Mouse (Mus musculus): ENCODE measurements around the gene Gtsf1l.

The Gtsf1l gene

DNA sequence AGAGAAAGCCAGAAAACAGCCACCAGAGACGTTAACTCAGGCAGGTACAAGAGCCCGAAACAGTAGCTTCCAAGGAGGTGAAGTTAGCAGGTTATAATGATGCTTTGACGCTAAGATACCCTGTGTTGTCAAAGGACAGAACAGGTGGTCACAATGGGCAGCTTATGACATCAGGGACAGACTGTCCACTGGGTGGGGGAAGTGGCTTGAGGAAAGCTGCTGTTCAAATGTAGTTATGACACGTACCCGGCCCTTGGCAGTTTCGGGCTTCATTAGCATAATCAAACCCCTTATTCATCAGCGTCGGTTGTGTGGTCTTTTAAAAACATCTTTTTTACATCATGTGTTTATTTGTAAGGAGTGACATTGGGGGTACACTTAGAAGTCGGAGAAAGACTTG is at the start of gene Gtsf1l:
Gtsf1l (minus strand) TSS at position 128 of the 400 bp plus-strand sequence.
- no peak for DNase-seq (ENCODE audit: low spot score)

DNA sequence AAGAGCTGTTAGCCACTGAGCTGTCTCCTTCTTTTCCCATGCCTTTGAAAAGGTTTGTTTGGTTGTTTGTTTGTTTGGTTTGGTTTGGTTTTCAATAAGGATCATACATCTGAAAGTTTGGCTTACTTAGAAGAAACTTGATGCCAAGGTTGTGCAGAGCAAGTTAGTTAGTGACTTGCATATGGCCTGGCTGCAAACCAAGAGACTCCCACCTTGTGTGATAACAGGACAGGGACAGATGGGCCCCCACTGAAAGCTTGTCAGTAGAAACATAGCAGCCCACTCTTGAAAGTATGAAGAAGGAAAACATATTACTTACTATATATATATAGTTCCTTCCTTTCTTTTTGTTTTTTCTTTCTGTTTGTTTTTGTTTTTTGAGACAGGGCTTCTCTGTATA is 49.3 kb upstream of the Gtsf1l start:
- no peak for DNase-seq (ENCODE audit: low spot score)

- DNase-seq (ENCODE audit: low spot score), result no peak
These were observed 48.3 kb upstream of the Gtsf1l start for GRCm38 (mm10) chr2:163135931-163136330.

GRCm38 (mm10) chr2:163132314-163132713 is 44.7 kb upstream of the Gtsf1l start:
- no peak for DNase-seq (ENCODE audit: low spot score)

GRCm38 (mm10) chr2:163130837-163131236 is 43.2 kb upstream of the Gtsf1l start:
- DNase-seq (ENCODE audit: low spot score), result no peak

DNA sequence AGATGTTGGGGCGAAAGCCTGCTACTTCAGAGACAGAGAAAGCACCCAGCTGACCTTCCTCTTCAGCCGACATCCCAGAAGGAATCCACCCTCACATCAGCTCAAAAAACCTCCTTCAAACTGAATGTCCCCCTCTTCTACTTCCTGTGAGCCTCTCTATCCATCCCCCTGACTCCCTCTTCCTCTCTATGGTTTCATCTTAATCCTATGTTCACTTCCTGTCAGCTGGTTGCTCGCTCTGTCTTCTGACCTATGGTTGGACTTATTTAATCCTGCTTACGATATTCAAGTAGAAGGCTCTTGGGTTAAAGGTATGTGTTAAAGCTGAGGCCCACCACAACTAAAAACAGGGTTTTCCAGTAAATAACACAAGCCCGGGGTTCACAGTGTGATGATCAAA is 35.8 kb upstream of the Gtsf1l start:
- no peak for DNase-seq (ENCODE audit: low spot score)

DNA sequence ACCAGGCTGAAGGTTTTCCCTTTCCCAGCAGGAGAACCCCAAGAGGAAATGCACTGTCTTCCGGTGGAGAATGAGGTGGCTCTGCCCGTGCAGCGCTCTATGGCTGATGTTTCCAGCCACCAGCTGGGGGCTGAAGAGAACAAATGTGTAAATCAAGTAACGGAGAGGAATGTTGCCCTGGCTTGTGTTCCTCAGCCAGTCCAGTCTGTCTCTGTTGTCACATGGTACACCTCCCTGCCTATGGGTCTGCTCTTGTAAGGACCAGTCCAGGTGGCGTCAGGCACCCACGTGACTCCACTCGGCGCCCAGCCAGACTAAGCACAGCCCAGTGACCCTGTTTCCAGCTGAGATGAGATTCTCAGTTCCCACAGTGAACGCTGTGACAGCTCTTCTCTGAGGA is 34.7 kb upstream of the Gtsf1l start:
- DNase-seq (ENCODE audit: low spot score), result no peak

DNA sequence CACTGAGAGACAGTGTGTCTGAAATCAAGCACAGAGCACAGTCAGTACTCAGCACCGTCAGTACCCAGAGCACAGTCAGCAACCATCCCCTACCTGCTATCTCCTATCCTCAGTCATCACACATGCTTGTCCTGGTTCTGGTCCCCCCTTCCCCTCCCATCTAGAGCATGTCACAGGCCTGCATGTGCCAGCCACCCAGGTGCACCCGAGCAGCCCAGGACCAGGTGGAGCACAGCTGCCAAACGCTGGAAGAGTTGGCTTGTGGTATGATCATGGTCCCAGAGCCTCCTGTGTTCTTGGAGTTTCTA is 33.7 kb upstream of the Gtsf1l start:
- DNase-seq (ENCODE audit: low spot score), result no peak

DNA sequence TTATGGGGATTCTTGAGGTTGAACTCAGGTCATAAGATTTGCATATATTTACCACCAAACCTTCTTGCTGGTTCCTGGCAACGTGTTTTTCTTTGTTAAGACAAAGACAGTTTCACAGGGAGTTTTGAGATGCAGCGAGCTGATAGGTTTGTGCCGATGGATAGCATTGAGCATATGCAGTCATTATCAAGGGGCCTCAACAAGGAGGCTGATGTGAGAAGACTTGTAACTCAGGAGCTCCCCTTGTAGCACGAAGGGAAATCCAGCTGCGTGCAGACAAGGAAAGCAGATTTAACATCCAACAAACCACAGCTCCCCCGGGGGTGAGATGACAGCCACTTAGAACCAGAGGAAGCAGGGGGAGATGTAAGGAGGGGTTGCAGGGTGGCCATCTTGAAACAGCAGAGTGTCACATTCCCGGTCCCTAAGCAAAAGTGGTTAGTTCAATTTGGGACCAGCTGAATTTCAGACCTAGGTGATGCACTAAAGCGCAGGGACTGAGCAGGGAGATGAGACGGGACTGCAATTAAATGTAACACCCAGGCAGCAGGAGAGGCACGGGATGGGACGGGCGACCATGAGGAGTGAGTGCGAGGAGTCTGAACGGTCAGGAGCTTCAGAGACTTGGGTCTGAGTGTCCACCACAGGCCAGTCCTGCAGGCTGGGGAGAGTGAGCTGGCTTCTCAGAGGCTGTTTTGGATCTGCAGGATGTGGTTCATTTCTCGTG is 33.1 kb upstream of the Gtsf1l start:
- no peak for DNase-seq (ENCODE audit: low spot score)

DNA sequence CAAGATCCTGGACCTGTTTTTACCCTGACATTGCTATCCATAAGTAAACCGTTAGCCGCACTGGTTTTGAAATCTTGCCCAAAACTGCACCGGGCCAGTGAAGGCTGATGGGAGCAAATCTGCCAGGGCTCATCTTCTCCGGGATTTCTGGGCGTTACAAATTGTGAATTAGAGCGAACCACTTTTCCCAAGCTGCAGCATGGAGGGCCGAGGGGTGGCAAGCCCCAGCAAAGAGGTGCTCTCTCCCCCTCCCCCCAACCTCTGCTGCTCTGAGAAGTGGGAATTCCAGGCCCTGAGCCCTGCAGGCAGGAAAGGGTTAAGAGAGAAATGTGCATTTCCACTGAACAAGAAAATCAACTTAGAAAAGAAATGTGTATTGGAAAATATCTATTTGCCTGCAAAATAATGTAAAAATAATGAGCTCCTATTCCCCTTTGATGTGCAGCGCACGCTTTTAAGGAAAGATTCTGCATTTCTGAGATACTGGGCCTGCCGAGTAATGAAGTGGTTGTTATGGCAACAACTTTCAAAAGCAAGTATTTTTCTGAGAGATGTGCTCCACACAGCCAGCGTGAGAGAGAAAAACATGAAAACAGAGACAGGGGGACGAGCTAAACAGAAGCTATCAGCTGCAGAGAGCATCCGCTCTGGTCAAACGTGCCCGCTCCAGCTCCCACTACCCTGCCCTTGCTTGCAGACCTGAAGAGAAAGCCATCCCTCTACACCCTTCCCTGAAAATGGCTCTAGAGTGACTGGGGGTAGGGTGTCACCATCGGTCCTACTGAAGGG is 24.0 kb upstream of the Gtsf1l start:
- peak; percentile 17 for DNase-seq (ENCODE audit: low spot score)

- DNase-seq (ENCODE audit: low spot score), result no peak
These were observed 23.1 kb upstream of the Gtsf1l start for GRCm38 (mm10) chr2:163110706-163111105.

- no peak for DNase-seq (ENCODE audit: low spot score)
These were observed 20.7 kb upstream of the Gtsf1l start for GRCm38 (mm10) chr2:163108385-163108784.

- no peak for DNase-seq (ENCODE audit: low spot score)
These were observed 16.6 kb upstream of the Gtsf1l start for GRCm38 (mm10) chr2:163104086-163104770.

- DNase-seq (ENCODE audit: low spot score), result no peak
These were observed 15.4 kb upstream of the Gtsf1l start for GRCm38 (mm10) chr2:163102900-163103653.

DNA sequence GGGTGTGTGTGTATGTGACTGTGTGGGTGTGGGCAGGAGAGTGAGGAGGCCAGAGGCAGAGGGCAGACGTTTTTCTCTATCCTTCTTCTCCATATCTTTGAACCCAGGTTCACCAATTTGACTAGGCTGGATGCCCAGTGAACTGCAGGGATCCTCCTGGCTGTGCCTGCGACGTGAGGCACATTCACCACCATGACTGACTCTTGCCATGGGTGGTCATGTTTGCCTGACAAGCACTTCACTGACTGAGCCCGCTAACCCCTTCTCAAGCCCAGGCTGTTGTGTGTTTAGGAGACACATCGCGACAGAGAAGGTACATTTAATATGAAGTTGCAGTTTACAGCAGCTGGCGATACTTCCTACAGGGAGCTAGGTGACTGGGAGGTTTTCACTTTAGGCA is 14.6 kb upstream of the Gtsf1l start:
- no peak for DNase-seq (ENCODE audit: low spot score)

- peak; percentile 72 for DNase-seq (ENCODE audit: low spot score)
These were observed 14.1 kb upstream of the Gtsf1l start for GRCm38 (mm10) chr2:163101646-163102203.

- DNase-seq (ENCODE audit: low spot score), result no peak
These were observed 12.9 kb upstream of the Gtsf1l start for GRCm38 (mm10) chr2:163100551-163100950.

GRCm38 (mm10) chr2:163099919-163100318 is 12.3 kb upstream of the Gtsf1l start:
- no peak for DNase-seq (ENCODE audit: low spot score)

DNA sequence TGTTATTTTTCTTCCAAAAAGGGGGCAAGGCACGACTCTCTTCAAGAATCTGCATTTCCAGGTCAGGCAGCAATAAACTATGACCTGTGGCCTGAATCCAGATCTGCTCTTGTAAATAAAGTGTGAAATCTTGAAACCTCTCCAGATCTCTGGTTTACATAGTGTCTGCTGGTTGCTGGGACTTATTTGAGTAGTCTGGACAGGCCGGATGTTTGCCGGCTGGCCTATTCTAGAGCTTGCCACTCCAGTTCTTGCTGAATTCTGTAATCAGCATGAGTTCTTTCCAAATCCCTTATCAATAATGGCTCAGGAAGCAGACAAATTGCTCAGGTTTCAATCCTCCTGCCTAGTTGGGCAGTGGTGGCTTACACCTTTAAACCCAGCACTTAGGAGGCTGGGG is 8.1 kb upstream of the Gtsf1l start:
- DNase-seq (ENCODE audit: low spot score), result no peak

DNA sequence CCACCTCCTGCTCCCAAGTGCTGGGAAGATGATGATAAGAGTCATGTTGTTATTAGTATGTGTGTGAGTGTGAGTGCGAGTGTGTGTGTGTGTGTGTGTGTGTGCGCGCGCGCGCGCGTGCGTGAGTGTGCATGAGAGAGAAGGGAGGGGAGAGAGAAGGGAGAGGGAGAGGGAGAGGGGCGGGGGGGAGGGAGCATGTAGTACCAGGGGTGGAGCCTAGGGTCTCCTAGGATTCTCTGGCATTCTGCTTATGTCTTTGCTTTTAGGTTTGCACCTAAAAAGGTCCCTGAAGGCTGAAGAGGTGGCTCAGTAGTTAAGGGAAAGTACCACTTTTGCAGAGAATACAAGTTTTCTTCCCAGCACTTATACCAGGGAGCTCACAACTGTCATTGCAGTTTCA is 7.3 kb upstream of the Gtsf1l start:
- DNase-seq (ENCODE audit: low spot score), result no peak

DNA sequence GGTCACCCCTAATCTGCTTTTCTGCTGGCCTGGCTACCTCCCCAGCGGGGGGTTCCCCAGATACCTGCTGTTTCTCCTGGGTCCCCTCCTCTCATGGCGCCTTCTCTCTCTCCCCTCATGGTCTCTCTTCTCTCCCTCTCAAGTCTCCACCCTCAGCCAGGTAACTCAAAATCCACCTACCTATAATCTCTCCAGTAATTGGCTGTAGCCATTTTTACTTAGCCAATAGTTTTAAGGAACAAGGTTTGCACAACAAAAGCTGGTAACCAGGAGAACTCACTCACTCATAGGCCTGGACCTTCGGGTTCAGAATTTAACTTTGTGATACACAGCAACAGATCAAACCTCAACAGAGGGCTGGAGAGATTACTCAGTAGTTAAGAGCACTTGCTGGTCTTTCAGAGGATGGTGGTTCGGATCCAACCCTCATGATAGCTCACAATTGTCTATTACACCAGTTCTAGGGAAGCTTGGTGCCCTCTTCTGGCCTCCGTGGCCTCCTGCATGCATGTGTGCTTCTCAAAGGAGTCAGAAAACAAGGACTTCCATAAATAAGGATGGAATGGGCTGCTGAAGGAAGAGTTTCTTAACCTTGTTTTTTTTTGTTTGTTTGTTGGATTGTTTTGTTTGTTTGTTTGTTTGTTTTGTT is 1.9 kb upstream of the Gtsf1l start:
- no peak for DNase-seq (ENCODE audit: low spot score)

DNA sequence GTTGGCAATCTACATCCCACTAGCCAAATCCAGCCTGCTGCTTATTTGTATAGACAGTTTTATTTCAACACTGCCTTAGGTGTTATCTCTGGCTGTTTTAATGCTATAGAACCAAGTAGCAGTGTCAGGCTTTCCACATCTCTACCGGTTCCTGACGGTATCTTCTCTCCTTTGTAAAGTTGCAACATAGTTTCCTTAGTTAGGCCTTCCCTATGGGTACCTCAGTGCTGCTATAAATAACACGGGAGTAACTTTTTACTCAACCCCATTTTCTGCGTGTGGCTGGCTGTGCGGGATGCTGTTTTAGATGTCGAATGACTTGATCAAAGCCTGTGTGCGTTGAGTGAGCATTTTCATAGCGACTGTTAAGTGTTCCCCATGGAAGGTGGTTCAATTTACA is 1.1 kb downstream of the Gtsf1l start:
- no peak for DNase-seq (ENCODE audit: low spot score)
